Mouse (Mus musculus): ENCODE data around the gene Pcmt1.

DNA sequence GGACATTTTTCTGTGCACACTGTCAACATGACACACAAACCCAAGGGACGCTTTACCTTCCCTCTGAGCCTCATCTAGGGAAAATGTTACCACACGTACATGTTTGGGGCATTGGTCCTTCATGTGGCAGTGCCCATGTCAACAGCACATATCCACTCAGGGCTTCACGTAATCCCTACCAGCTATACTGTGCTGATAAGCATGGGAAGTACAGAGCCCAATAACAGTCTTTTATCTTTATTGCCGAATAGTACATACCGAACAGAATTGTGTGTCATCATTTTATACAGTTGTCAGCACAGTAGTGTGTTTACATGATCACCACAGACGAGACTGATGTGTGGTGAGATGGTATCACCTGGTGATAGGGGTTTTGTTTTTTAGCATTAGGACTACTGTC is 6.0 kb upstream of the Pcmt1 start:
- TF ChIP-seq CTCF (IDR thresholded peaks at IDR 0.05; ENCODE audit: low read depth, low read length) (no peak), POLR2A (IDR thresholded peaks at IDR 0.05; ENCODE audit: borderline replicate concordance, low read depth, low read length) (no peak)

Measured in bone marrow macrophage, adult 2 months (primary cell).